Mouse (Mus musculus) intestine, postnatal 0 days (tissue): ENCODE data around the gene Zfp276. TPM values are rescaled to one million over a fixed set of nuclear protein-coding genes. Genes with fewer than 3 reads are reported as not detected.

ENCODE experiments used
- ATAC-seq: fragments of 200-750 bp; cut with Nextera tagmentation; 2 replicates; pipeline ENCODE4 v1.8.0; 2017; ENCODE audit warnings: mild to moderate bottlenecking, moderate TSS enrichment, moderate library complexity
- H3K27ac ChIP-seq: fragments of 300-500 bp; sonication (generic); 2 replicates; pipeline ENCODE4 v1.5.1; 2014; ENCODE audit warnings: mild to moderate bottlenecking, low read depth, low read length, moderate library complexity
- H3K27me3 ChIP-seq: fragments of 300-500 bp; sonication (generic); replicated peaks from 2 replicates; pipeline ENCODE4 v1.6.1; 2014; ENCODE audit warnings: low read length, mixed read lengths; ENCODE audit not compliant: control insufficient read depth, insufficient read depth
- H3K36me3 ChIP-seq: fragments of 300-500 bp; sonication (generic); 2 replicates; pipeline ENCODE4 v1.6.1; 2014; ENCODE audit warnings: mild to moderate bottlenecking, moderate library complexity; ENCODE audit not compliant: control insufficient read depth, insufficient read depth
- H3K4me1 ChIP-seq: fragments of 300-500 bp; sonication (generic); replicated peaks from 2 replicates; pipeline ENCODE4 v1.6.1; 2014; ENCODE audit warnings: antibody characterized with exemption, low read length, mixed read lengths; ENCODE audit not compliant: control insufficient read depth, insufficient read depth
- H3K4me2 ChIP-seq: fragments of 300-500 bp; sonication (generic); replicated peaks from 2 replicates; pipeline ENCODE4 v1.6.1; 2014; ENCODE audit warnings: low read depth, mild to moderate bottlenecking, moderate library complexity
- H3K4me3 ChIP-seq: fragments of 300-500 bp; sonication (generic); 2 replicates; pipeline ENCODE4 v1.5.1; 2014; ENCODE audit warnings: low read depth, low read length
- H3K9ac ChIP-seq: fragments of 300-500 bp; sonication (generic); 2 replicates; pipeline ENCODE4 v1.6.1; 2014; ENCODE audit warnings: mild to moderate bottlenecking, low read depth, low read length
- H3K9me3 ChIP-seq: fragments of 300-500 bp; sonication (generic); 2 replicates; pipeline ENCODE4 v1.6.1; 2016; ENCODE audit warnings: mixed run types; ENCODE audit not compliant: control insufficient read depth
- CTCF ChIP-seq: sonication (generic); IDR thresholded peaks from 2 replicates; pipeline ENCODE4 v1.5.1; 2016; ENCODE audit warnings: low read depth, mild to moderate bottlenecking, control low read depth, antibody characterized with exemption, moderate library complexity
- WGBS: fragments of 180-500 bp; shearing (Covaris S2); extraction: QIAGEN DNeasy Blood & Tissue Kit; methylation state at CpG from one replicate; pipeline ENCODE4 v1.1.7; 2014; 5-methylcytosine and 5-hydroxymethylcytosine counted together
- polyA plus RNA-seq: library from polyadenylated mRNA; unstranded; fragments of >200 nt; fragmentation: Nextera tagmentation; extraction: Ambion mirVana; gene quantifications from 2 replicates; pipeline ENCODE4 v1.2.1, GENCODE M21; 2015

Gene Zfp276
- polyA plus RNA-seq, 1 experiment from 2014 or later = 7.2 TPM

DNA sequence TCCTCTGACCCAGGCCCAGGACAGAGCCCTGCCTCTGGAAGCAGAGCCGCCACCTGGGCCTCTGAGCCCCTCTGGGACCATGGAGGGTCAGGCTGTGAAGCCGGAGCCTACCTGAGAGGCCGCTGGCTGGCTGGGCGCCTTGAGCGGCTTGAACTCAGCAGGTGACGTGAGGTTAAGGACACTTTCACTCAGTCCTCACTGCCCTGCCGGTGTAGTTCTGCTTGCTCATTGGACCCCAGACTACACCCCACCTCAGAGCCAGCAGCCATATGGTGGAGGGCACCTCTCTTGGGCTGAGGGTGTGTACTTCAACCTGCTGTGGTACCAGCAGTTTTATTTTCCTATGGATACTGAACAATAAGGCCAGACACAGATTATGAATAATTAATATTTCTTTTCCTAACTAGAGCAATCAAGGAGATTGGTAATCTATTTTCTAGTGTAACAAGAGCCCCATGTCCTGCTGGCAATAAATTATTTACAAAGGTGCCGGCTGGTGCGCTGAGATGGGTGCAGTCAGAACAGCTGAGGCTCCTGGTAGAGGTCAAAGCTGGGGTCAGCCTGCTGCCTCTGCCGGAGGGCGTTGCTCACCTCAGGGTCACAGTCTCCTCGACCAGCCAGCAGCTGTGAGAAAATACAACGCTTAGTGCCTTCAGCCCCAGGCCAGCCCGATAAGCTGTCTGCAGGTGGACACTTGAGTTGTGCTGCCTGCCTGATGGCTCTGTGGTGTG is 14.1 kb downstream of the Zfp276 start:
- H3K9ac ChIP-seq = no peak overlapping the region
- H3K9me3 ChIP-seq = no peaks in the 10 kb centered on the region
- WGBS = 68% methylated on average over 14 of the region's 14 CpGs
- H3K4me2 ChIP-seq = no peak overlapping the region
- ATAC-seq = 0 out of 2 replicates have a peak, but pooled peaks have one; percentile 37
- no peak for TF ChIP-seq CTCF
- no peak overlapping the region for H3K4me3 ChIP-seq
- H3K27ac ChIP-seq = no peak overlapping the region
- H3K36me3 ChIP-seq = peaks cover 61% of the 10 kb centered on the region
- no peaks in the 10 kb centered on the region; the same call in 1 of the 2 replicates for H3K4me1 ChIP-seq
- no peaks in the 10 kb centered on the region for H3K27me3 ChIP-seq

DNA sequence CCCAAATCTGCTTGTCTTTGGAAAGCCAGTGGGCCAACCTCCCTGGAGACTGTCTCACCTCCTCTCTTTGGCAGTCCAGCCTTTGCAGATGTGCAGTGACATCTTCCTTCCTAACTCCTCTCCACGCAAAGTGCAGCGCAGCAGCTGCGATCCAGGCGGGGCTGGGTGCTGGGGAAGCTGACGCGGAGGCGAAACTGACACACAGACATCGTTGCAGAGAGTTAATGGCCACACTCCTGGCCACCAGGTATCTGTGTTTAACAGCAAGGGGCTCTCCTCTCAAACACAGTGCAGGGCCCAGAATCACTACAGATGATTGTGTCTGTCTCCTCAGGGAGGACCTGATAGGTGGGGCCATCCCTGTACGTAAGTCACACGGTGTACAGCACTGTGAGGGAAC is 17.2 kb downstream of the Zfp276 start:
- no peak overlapping the region for H3K4me2 ChIP-seq
- peaks cover 44% of the 10 kb centered on the region for H3K36me3 ChIP-seq
- H3K9me3 ChIP-seq = no peaks in the 10 kb centered on the region
- no peaks in the 10 kb centered on the region for H3K27me3 ChIP-seq
- ATAC-seq = no peak
- 75% methylated on average over 10 of the region's 10 CpGs for WGBS
- no peak overlapping the region for H3K9ac ChIP-seq
- no peaks in the 10 kb centered on the region; the same call in 1 of the 2 replicates for H3K4me1 ChIP-seq
- no peak overlapping the region for H3K4me3 ChIP-seq
- no peak overlapping the region for H3K27ac ChIP-seq
- no peak for TF ChIP-seq CTCF

DNA sequence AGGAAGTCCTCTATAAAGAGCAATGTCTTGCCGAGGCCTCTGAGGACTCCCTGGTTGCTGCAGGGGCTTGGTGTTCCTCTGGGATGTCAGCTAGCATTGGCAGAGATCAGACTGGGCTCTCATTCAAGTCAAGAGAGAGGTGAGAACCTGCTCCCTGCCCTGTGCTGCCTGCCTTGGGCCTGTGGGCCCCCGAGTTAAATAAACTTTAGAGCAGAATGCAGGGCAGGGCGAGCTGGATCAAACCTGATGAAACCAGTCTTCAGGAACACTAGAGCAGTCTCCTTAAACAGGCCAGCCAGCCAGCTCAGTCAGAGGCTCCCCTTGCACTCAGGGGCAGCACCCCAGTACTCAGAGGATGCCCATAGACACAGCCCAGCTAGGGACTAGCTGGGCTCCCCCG is 17.9 kb downstream of the Zfp276 start:
- Histone ChIP-seq H3K9ac (no peak overlapping the region), H3K4me1 (no peaks in the 10 kb centered on the region; the same call in 1 of the 2 replicates), H3K36me3 (peaks cover 37% of the 10 kb centered on the region), H3K4me3 (no peak overlapping the region), H3K9me3 (no peaks in the 10 kb centered on the region), H3K27ac (no peak overlapping the region), H3K4me2 (no peak overlapping the region), H3K27me3 (no peaks in the 10 kb centered on the region)
- WGBS = 57% methylated on average over 4 of the region's 4 CpGs
- no peak for TF ChIP-seq CTCF
- no peak for ATAC-seq

DNA sequence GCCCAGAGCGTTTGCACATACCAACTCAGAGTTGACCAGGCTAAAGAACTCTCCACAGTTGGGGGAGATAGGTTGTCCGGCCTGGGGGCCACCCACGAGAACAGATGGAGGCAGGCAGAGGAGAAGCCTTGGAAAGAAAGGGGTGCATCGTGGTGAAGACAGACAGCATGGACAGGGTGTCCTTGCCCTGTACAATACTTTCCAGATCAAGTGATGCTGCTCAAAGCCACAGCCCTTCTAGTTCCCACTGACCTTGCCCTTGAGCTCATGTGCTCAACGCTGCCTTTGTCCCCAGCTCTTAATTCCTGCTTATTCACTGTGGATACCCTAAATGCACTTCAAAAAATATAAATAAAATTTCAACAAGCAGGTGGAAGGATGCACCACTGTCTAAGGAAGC is 20.5 kb downstream of the Zfp276 start:
- H3K27ac ChIP-seq = no peak overlapping the region
- no peaks in the 10 kb centered on the region; the same call in 1 of the 2 replicates for H3K4me1 ChIP-seq
- no peak overlapping the region for H3K4me2 ChIP-seq
- H3K9ac ChIP-seq = no peak overlapping the region
- H3K9me3 ChIP-seq = no peaks in the 10 kb centered on the region
- no peak for ATAC-seq
- H3K36me3 ChIP-seq = peaks cover 17% of the 10 kb centered on the region; the same call in 1 of the 2 replicates
- 87% methylated on average over 5 of the region's 5 CpGs for WGBS
- H3K27me3 ChIP-seq = no peaks in the 10 kb centered on the region
- no peak overlapping the region for H3K4me3 ChIP-seq
- TF ChIP-seq CTCF = no peak

DNA sequence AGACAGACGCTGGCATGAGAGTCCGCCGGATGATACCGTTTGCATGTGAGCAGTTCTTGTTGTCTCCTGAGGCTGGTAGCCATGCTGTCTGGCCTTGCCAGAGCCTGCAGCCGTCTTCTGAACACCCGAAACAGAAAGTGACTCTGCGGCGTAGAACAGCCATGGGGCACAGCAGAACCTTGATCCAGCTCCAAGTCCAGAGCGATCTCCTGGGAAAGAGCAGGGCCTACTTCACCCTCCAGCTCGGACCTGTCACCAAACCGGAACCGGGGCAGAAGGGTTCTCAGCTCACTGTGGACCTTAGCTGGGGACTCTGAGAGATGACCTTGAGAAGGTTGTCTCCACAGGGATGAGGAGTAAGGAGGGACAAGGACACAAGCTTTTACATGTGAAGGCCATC is 21.1 kb downstream of the Zfp276 start:
- Histone ChIP-seq H3K9me3 (no peaks in the 10 kb centered on the region), H3K9ac (no peak overlapping the region), H3K4me1 (no peaks in the 10 kb centered on the region; the same call in 1 of the 2 replicates), H3K36me3 (peaks cover 13% of the 10 kb centered on the region; the same call in 1 of the 2 replicates), H3K4me2 (no peak overlapping the region), H3K27ac (no peak overlapping the region), H3K4me3 (no peak overlapping the region), H3K27me3 (no peaks in the 10 kb centered on the region)
- ATAC-seq = no peak
- WGBS = 96% methylated on average over 12 of the region's 12 CpGs
- TF ChIP-seq CTCF = no peak

DNA sequence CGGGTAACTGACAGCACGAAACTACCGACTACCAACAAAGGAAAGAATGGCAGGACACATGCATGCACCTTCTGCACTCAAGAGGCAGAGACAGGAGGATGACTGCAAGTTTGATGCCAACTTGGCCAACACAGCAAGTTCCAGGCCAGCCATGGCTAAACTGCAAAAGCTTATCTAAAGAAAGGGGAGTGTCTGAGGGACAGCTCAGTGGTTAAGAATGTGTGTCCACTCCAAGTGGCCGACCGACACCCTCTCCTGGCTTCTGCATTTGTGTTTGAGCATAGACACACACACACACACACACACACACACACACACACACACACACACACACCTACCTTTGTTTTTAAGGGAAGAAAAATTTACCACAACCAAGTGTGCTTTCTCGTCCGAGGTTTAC is 24.4 kb downstream of the Zfp276 start:
- no peak for ATAC-seq
- Histone ChIP-seq H3K4me1 (no peaks in the 10 kb centered on the region), H3K4me3 (no peak overlapping the region), H3K27ac (no peak overlapping the region), H3K27me3 (no peaks in the 10 kb centered on the region), H3K9me3 (no peaks in the 10 kb centered on the region), H3K9ac (no peak overlapping the region), H3K4me2 (no peak overlapping the region), H3K36me3 (peaks cover 9% of the 10 kb centered on the region; the same call in 1 of the 2 replicates)
- no peak for TF ChIP-seq CTCF
- WGBS = 57% methylated on average over 7 of the region's 7 CpGs
